Mouse (Mus musculus) thymus, postnatal 0 days (tissue): ENCODE measurements around the gene Btbd7. TPM values are rescaled to one million over a fixed set of nuclear protein-coding genes. Genes with fewer than 3 reads are reported as not detected.

Source experiments
- DNase-seq: peaks from one replicate; pipeline ENCODE4 v3.0.0-alpha.2; 2015; ENCODE audit warnings: low spot score
- polyA plus RNA-seq: library from polyadenylated mRNA; unstranded; fragments of >200 nt; fragmentation: Nextera tagmentation; extraction: Ambion mirVana; gene quantifications from 2 replicates; pipeline ENCODE4 v1.2.1, GENCODE M21; 2015

The Btbd7 gene
- polyA plus RNA-seq, 1 experiment from 2014 or later = 12.9 TPM

- DNase-seq = peak; percentile 79
Observed at GRCm38 (mm10) chr12:102733381-102733780, 144.9 kb downstream of the Btbd7 start.

DNA sequence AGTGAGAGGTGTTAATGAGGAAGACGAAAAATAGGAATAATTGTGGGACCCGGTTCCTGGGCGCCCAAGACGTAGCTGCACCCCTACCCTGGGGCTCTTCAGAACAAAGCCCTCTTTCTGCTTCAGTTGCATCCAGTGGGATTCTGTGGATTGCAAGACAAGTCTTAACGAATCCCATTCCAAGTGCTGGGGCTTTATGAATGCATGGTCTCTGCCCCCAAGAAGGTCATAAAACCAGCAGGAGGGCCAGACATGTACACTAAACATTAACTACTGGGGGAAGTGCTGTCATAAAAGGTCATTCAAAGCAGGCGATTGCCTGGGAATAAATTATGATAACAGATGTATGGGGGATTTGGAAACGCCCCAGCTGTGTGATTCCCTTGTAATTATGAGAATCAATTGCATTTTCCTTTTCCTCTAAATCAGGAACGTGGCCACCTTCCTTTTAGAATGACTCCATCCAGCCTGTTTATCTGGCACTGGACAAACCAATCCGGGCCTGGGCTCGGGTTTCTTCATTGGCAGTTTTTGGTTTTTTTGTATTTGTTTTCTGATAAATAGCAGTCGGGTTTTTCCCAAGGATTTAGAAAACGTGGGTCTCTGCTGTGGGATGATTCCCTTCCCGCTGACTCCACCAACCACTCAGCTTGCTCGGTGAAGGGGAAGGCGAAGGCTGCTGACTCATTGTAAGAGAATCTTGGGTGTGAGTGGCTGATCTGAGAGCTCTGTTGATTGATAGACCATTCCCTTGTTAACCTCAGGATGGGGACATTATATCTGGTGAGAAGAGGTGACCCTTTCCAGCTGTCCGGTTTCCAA is 147.3 kb downstream of the Btbd7 start:
- DNase-seq = no peak

Other genes with a start within 250 kb of the Btbd7 start
- gene Itpk1, start 173.5 kb downstream of the Btbd7 start, polyA plus RNA-seq = 18.6 and 19.9 TPM in 2 replicates
- gene Moap1, start 134.8 kb downstream of the Btbd7 start, polyA plus RNA-seq = 15.3 and 16.1 TPM in 2 replicates
- 18.6 and 20.5 TPM in 2 replicates for gene Tmem251, start 134.7 kb downstream of the Btbd7 start, polyA plus RNA-seq
- not detected in 2 replicates for gene Gm28051, start 120.7 kb downstream of the Btbd7 start, polyA plus RNA-seq
- gene Gon7, start 120.7 kb downstream of the Btbd7 start, polyA plus RNA-seq = 28.4 and 31.8 TPM in 2 replicates
- 35.4 and 39.9 TPM in 2 replicates for gene Ubr7, start 120.5 kb downstream of the Btbd7 start, polyA plus RNA-seq
- gene Gm20604, start 119.8 kb downstream of the Btbd7 start, polyA plus RNA-seq = 19.0 and 19.3 TPM in 2 replicates
- gene Cox8c, start 20.8 kb upstream of the Btbd7 start, polyA plus RNA-seq = not detected in 2 replicates
- 1.1 and 1.7 TPM in 2 replicates for gene Unc79, start 70.4 kb upstream of the Btbd7 start, polyA plus RNA-seq